Mouse (Mus musculus) heart, adult 18-20 months (tissue): ENCODE measurements at regions not wholly inside any gene's neighbourhood (a gene's known extent, or its start where the extent isn't known, plus 50 kb on each side); places are given as distances from the start of the nearest gene placed in this dataset.

Experiments used
- DNase-seq, 2 experiments: peaks; one replicate each; pipeline ENCODE4 v3.0.0; 2021 to 2022; ENCODE audit warnings: mixed read lengths in 1 of 2
- microRNA-seq, 2 experiments: library from miRNA; unstranded; fragments of <30 nt; microRNA quantifications; one replicate each; pipeline ENCODE4 v1.2.0; 2022

GRCm38 (mm10) chr13:114679703-114680378, 138.2 kb upstream of the Mocs2 start:
- no peak for DNase-seq

GRCm38 (mm10) chr13:114680379-114680733, 137.7 kb upstream of the Mocs2 start:
- DNase-seq = no peak

GRCm38 (mm10) chr13:114681196-114681595, 136.8 kb upstream of the Mocs2 start:
- peak; percentile 37 to 43 for DNase-seq

- DNase-seq = no peak
Observed at GRCm38 (mm10) chr13:114681887-114682286, 136.1 kb upstream of the Mocs2 start.

- DNase-seq = no peak
Observed at GRCm38 (mm10) chr13:114682891-114683290, 135.1 kb upstream of the Mocs2 start.

GRCm38 (mm10) chr13:114684298-114684697, 133.7 kb upstream of the Mocs2 start:
- no peak for DNase-seq

- no peak for DNase-seq
Observed at GRCm38 (mm10) chr13:114685368-114685767, 132.7 kb upstream of the Mocs2 start.

- no peak for DNase-seq
Observed at GRCm38 (mm10) chr13:114712601-114713000, 105.4 kb upstream of the Mocs2 start.

GRCm38 (mm10) chr13:114719771-114720170, 98.3 kb upstream of the Mocs2 start:
- peak; percentile 11 to 41 for DNase-seq

GRCm38 (mm10) chr13:114726828-114727227, 91.2 kb upstream of the Mocs2 start:
- no peak for DNase-seq

GRCm38 (mm10) chr13:114735066-114735465, 83.0 kb upstream of the Mocs2 start:
- DNase-seq = no peak

- DNase-seq = no peak
Observed at GRCm38 (mm10) chr13:114736066-114736465, 82.0 kb upstream of the Mocs2 start.

GRCm38 (mm10) chr13:114742534-114742933, 75.5 kb upstream of the Mocs2 start:
- no peak for DNase-seq

- no peak for DNase-seq
Observed at GRCm38 (mm10) chr13:114745814-114746213, 72.2 kb upstream of the Mocs2 start.

- peak; percentile 17 to 33 for DNase-seq
Observed at GRCm38 (mm10) chr13:114757459-114757858, 60.6 kb upstream of the Mocs2 start.

- peak; percentile 7 to 14 for DNase-seq
Observed at GRCm38 (mm10) chr13:114759886-114760285, 58.1 kb upstream of the Mocs2 start.

GRCm38 (mm10) chr13:114760901-114761300, 57.1 kb upstream of the Mocs2 start:
- DNase-seq = peak; percentile 72 to 77

Small RNA genes lying in the stretch of these regions (microRNA-seq; reads per million reads assigned to microRNA genes)
- 0 reads per million in 2 experiments for gene Gm25950
